Comparison of ENCODE assay signal across 12 mouse cellular contexts in genomic region chr14:22147341-22148024, GRCm38 (mm10).
DNase-seq lines count a peak whose midpoint lies in the region; ATAC-seq and TF ChIP-seq lines count a peak whose summit lies in the region.
"Had no signal": no experiment of that assay in that cellular context is flagged by ENCODE, and none has a peak within 500 bp of the region (broad histone marks: within the 10 kb centered on the region; RNA-seq: fewer than 3 reads in every experiment).

No protein-coding gene starts in this region.

- 22% methylated on average over 4 of the region's 4 CpGs for WGBS in kidney, adult 2 months
- 4% methylated on average over 4 of the region's 4 CpGs for WGBS in kidney, embryonic 15.5 days
- 24% methylated on average over 4 of the region's 4 CpGs for WGBS in lung, embryonic 16.5 days
- WGBS in neural tube, embryonic 15.5 days, result 9% methylated on average over 4 of the region's 4 CpGs

- peak; percentile 58 for DNase-seq in kidney, adult 2 months
- no peak for DNase-seq in kidney, adult 18-20 months
- DNase-seq in thymus, postnatal 14 days, result no peak
- DNase-seq in cerebellum, adult 11-12 months, result no peak
- DNase-seq: thymus, postnatal 36 days had no signal

- no peaks in the 10 kb centered on the region for H3K36me3 ChIP-seq in kidney, adult 2 months (ENCODE audit: control insufficient read depth, insufficient read depth, low read length)
- no peaks in the 10 kb centered on the region for H3K36me3 ChIP-seq in kidney, embryonic 15.5 days
- no peaks in the 10 kb centered on the region for H3K36me3 ChIP-seq in lung, embryonic 16.5 days (ENCODE audit: control insufficient read depth, insufficient read depth, low read length)
- H3K36me3 ChIP-seq in neural tube, embryonic 15.5 days, result no peaks in the 10 kb centered on the region
- H3K36me3 ChIP-seq: lung, embryonic 15.5 days had no signal

- H3K4me3 ChIP-seq in kidney, adult 2 months (ENCODE audit: insufficient read depth, low read depth, low read length), result no peak overlapping the region
- H3K4me3 ChIP-seq in kidney, embryonic 15.5 days (replicated peaks), result no peak overlapping the region
- no peak overlapping the region for H3K4me3 ChIP-seq in lung, embryonic 16.5 days (ENCODE audit: low read length)
- no peak overlapping the region for H3K4me3 ChIP-seq in neural tube, embryonic 15.5 days (replicated peaks)
- H3K4me3 ChIP-seq: erythroblast, embryonic 14.5 days; lung, embryonic 15.5 days had no signal

- peaks cover 8% of the 10 kb centered on the region; the same call in 1 of the 2 replicates for H3K4me1 ChIP-seq in kidney, adult 2 months (ENCODE audit: control insufficient read depth, insufficient read depth, low read length)
- H3K4me1 ChIP-seq in kidney, embryonic 15.5 days, result peaks cover 35% of the 10 kb centered on the region
- peaks cover 7% of the 10 kb centered on the region; the same call in 1 of the 2 replicates for H3K4me1 ChIP-seq in lung, embryonic 16.5 days (replicated peaks; ENCODE audit: control insufficient read depth, insufficient read depth, low read length)
- peaks cover 32% of the 10 kb centered on the region for H3K4me1 ChIP-seq in neural tube, embryonic 15.5 days

- peak; percentile 60; the same call in 1 of the 2 replicates for ATAC-seq in kidney, embryonic 15.5 days (replicated peaks; ENCODE audit: low FRiP score)
- peak; percentile 51 for ATAC-seq in lung, embryonic 16.5 days (ENCODE audit: low read depth)
- ATAC-seq in neural tube, embryonic 15.5 days (ENCODE audit: low FRiP score), result peak; percentile 72; the same call in 1 of the 2 replicates
- ATAC-seq: inflammation-experienced regulatory T-cells, adult 6 months had no signal

- TF ChIP-seq CTCF in kidney, adult 2 months (conservative IDR thresholded peaks at IDR 0.05; ENCODE audit: insufficient read depth, insufficient read length, low read depth, low read length), result no peak

- no peaks in the 10 kb centered on the region for H3K9me3 ChIP-seq in kidney, embryonic 15.5 days (replicated peaks)
- no peaks in the 10 kb centered on the region for H3K9me3 ChIP-seq in lung, embryonic 16.5 days (ENCODE audit: control insufficient read depth, low read length)
- no peaks in the 10 kb centered on the region for H3K9me3 ChIP-seq in neural tube, embryonic 15.5 days (replicated peaks)
- H3K9me3 ChIP-seq: lung, embryonic 15.5 days had no signal

- no peak overlapping the region for H3K27ac ChIP-seq in kidney, adult 2 months (ENCODE audit: insufficient read depth, low read depth, low read length)
- peak overlapping the region; percentile 64 for H3K27ac ChIP-seq in kidney, embryonic 15.5 days
- H3K27ac ChIP-seq in lung, embryonic 16.5 days (ENCODE audit: low read length), result no peak overlapping the region
- H3K27ac ChIP-seq in neural tube, embryonic 15.5 days (replicated peaks), result peak overlapping the region; percentile 41
- H3K27ac ChIP-seq: lung, embryonic 15.5 days had no signal

- TF ChIP-seq POLR2A in kidney, adult 2 months (IDR thresholded peaks at IDR 0.05; ENCODE audit: low read depth, low read length), result no peak

- H3K9ac ChIP-seq in kidney, embryonic 15.5 days, result no peak overlapping the region
- H3K9ac ChIP-seq in lung, embryonic 16.5 days (ENCODE audit: low read length), result no peak overlapping the region
- H3K9ac ChIP-seq in neural tube, embryonic 15.5 days (replicated peaks), result no peak overlapping the region
- H3K9ac ChIP-seq: lung, embryonic 15.5 days had no signal

- H3K4me2 ChIP-seq in kidney, embryonic 15.5 days, result peak overlapping the region; percentile 12; the same call in 1 of the 2 replicates
- no peak overlapping the region for H3K4me2 ChIP-seq in lung, embryonic 16.5 days (ENCODE audit: low read depth, low read length)
- no peak overlapping the region for H3K4me2 ChIP-seq in neural tube, embryonic 15.5 days
- H3K4me2 ChIP-seq: lung, embryonic 15.5 days had no signal

- no peaks in the 10 kb centered on the region for H3K27me3 ChIP-seq in kidney, adult 2 months (replicated peaks; ENCODE audit: control insufficient read depth, insufficient read depth, low read length)
- peaks cover 11% of the 10 kb centered on the region for H3K27me3 ChIP-seq in kidney, embryonic 15.5 days
- H3K27me3 ChIP-seq in lung, embryonic 16.5 days (ENCODE audit: control insufficient read depth, insufficient read depth, low read depth, low read length), result no peaks in the 10 kb centered on the region
- no peaks in the 10 kb centered on the region for H3K27me3 ChIP-seq in neural tube, embryonic 15.5 days (replicated peaks)
- H3K27me3 ChIP-seq: CH12.LX had no signal

Comparison
In these comparisons a context has a peak if more than half of its experiments do, and no peak if none do; other contexts are left out.
1. H3K27ac ChIP-seq: peak in kidney, embryonic 15.5 days (single experiment) and neural tube, embryonic 15.5 days (single experiment); none in kidney, adult 2 months (single experiment) and lung, embryonic 16.5 days (single experiment).
2. Peak in every context shown above with its lines, with median percentiles within 50 percentile points of each other: ATAC-seq.